Mouse (Mus musculus) lung, postnatal 4 days (tissue): ENCODE data around the gene Fam166b.

Experiments
- DNase-seq, 2 experiments: peaks; one replicate each; pipeline ENCODE4 v3.0.0; 2021

Fam166b gene

GRCm38 (mm10) chr4:43379601-43380000 is 49.3 kb downstream of the Fam166b start:
- DNase-seq = no peak
